Mouse (Mus musculus) embryonic facial prominence, embryonic 10.5 days (tissue): ENCODE measurements around the gene Got2. TPM values are rescaled to one million over a fixed set of nuclear protein-coding genes. Genes with fewer than 3 reads are reported as not detected.
A peak's percentile ranks its signal among the peaks of the same experiment; 100 is the strongest.
"Not testable (repeated sequence)": the region's sequence is repeated elsewhere in the genome, so short reads cannot be mapped to it uniquely, and the experiment has no call there.

Source experiments
- DNase-seq: peaks from one replicate; pipeline ENCODE4 v3.0.0-alpha.2; 2017; ENCODE audit warnings: low spot score
- H3K27ac ChIP-seq: fragments of 300-500 bp; sonication (generic); replicated peaks from 2 replicates; pipeline ENCODE4 v1.5.1; 2016; ENCODE audit warnings: mild to moderate bottlenecking
- H3K27me3 ChIP-seq: fragments of 300-500 bp; sonication (generic); replicated peaks from 2 replicates; pipeline ENCODE4 v1.6.1; 2016; ENCODE audit warnings: low read depth, mild to moderate bottlenecking; ENCODE audit not compliant: poor library complexity, severe bottlenecking
- H3K36me3 ChIP-seq: fragments of 300-500 bp; sonication (generic); replicated peaks from 2 replicates; pipeline ENCODE4 v1.6.1; 2016; ENCODE audit warnings: mild to moderate bottlenecking, moderate library complexity
- H3K4me1 ChIP-seq: fragments of 300-500 bp; sonication (generic); 2 replicates; pipeline ENCODE4 v1.6.1; 2016
- H3K4me3 ChIP-seq: fragments of 300-500 bp; sonication (generic); 2 replicates; pipeline ENCODE4 v1.5.1; 2016; ENCODE audit warnings: mild to moderate bottlenecking, moderate library complexity
- H3K9me3 ChIP-seq: fragments of 300-500 bp; sonication (generic); 2 replicates; pipeline ENCODE4 v1.6.1; 2016; ENCODE audit warnings: mild to moderate bottlenecking
- WGBS: fragments of 180-500 bp; shearing (Covaris S2); methylation state at CpG from one replicate; pipeline ENCODE4 v1.1.7; 2016; 5-methylcytosine and 5-hydroxymethylcytosine counted together
- polyA plus RNA-seq: library from polyadenylated mRNA; unstranded; fragments of >200 nt; fragmentation: Nextera tagmentation; extraction: Ambion mirVana; gene quantifications from 2 replicates; pipeline ENCODE4 v1.2.1, GENCODE M21; 2016

Got2 gene
- polyA plus RNA-seq, 1 experiment from 2014 or later: 183 TPM

- 78% methylated on average over 17 of the region's 17 CpGs for WGBS
Observed at GRCm38 (mm10) chr8:95886647-95887577, 1.4 kb downstream of the Got2 start.

DNA sequence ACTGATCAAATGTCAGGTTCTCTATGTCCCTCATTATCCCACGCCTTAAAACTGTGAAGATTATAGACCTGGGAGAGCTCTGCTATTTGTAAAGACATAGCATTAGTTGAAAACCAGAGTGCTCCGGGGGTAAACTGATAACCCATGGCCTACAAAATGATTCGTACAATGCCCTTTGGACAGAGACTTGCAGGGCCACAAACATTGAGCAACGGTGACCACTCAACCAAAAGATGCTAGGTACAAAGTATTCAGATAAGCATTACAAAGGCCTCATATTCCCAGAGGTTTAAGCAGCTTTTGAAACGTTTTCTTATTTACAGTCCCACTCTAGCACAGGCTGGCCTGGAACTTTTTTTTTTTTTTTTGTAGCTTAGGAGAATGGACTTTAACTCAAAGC, 2.4 kb downstream of the Got2 start:
- WGBS: 80% methylated on average over 5 of the region's 5 CpGs
- no peak for DNase-seq

More at GRCm38 (mm10) chr8:95886647-95887577, 1.4 kb downstream of the Got2 start:
- Histone ChIP-seq H3K9me3 (no peaks in the 10 kb centered on the region), H3K27me3 (no peaks in the 10 kb centered on the region), H3K4me1 (peaks cover 27% of the 10 kb centered on the region), H3K4me3 (peak overlapping the region; percentile 97), H3K36me3 (peaks cover 12% of the 10 kb centered on the region; the same call in 1 of the 2 replicates), H3K27ac (peak overlapping the region; percentile 92)
- no peak for DNase-seq

GRCm38 (mm10) chr8:95885271-95885841, 3.0 kb downstream of the Got2 start:
- peaks cover 16% of the 10 kb centered on the region; the same call in 1 of the 2 replicates for H3K36me3 ChIP-seq
- DNase-seq: no peak

More for the DNA sequence above, 2.4 kb downstream of the Got2 start:
- Histone ChIP-seq H3K27me3 (no peaks in the 10 kb centered on the region), H3K36me3 (peaks cover 16% of the 10 kb centered on the region; the same call in 1 of the 2 replicates), H3K9me3 (no peaks in the 10 kb centered on the region), H3K27ac (no peak overlapping the region), H3K4me1 (peaks cover 27% of the 10 kb centered on the region), H3K4me3 (no peak overlapping the region)

GRCm38 (mm10) chr8:95884491-95884890, 3.9 kb downstream of the Got2 start:
- H3K27me3 ChIP-seq: no peaks in the 10 kb centered on the region
- 85% methylated on average over 12 of the region's 12 CpGs for WGBS

More at GRCm38 (mm10) chr8:95885271-95885841, 3.0 kb downstream of the Got2 start:
- Histone ChIP-seq H3K27ac (no peak overlapping the region), H3K27me3 (no peaks in the 10 kb centered on the region), H3K4me1 (peaks cover 27% of the 10 kb centered on the region), H3K4me3 (no peak overlapping the region), H3K9me3 (no peaks in the 10 kb centered on the region)
- WGBS: 74% methylated on average over 5 of the region's 5 CpGs

DNA sequence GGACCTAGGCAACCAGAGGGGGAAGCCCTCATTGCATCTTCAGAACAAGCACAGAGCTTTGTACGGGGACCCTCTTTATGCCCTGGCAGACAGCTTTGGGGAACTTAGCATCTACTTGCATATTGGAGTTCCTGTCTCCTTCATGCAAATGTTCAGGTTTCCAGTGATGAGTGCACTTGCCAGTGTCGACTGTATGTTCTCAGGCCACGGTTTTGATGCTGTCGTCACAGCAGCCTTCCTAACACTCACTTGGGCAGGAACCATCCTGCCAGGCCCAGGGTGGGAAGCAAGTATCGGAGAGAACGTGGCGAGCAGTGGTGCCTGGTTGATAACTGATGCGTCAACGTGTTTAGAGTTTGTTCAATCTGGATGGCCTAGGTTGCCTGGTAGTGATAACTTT, 6.2 kb downstream of the Got2 start:
- Histone ChIP-seq H3K4me3 (no peak overlapping the region), H3K9me3 (no peaks in the 10 kb centered on the region), H3K27ac (no peak overlapping the region), H3K27me3 (no peaks in the 10 kb centered on the region), H3K4me1 (peaks cover 28% of the 10 kb centered on the region), H3K36me3 (peaks cover 31% of the 10 kb centered on the region)
- 92% methylated on average over 9 of the region's 9 CpGs for WGBS
- no peak for DNase-seq

More at GRCm38 (mm10) chr8:95884491-95884890, 3.9 kb downstream of the Got2 start:
- Histone ChIP-seq H3K36me3 (peaks cover 19% of the 10 kb centered on the region; the same call in 1 of the 2 replicates), H3K27ac (no peak overlapping the region), H3K4me3 (no peak overlapping the region), H3K4me1 (peaks cover 27% of the 10 kb centered on the region), H3K9me3 (no peaks in the 10 kb centered on the region)
- DNase-seq: no peak

DNA sequence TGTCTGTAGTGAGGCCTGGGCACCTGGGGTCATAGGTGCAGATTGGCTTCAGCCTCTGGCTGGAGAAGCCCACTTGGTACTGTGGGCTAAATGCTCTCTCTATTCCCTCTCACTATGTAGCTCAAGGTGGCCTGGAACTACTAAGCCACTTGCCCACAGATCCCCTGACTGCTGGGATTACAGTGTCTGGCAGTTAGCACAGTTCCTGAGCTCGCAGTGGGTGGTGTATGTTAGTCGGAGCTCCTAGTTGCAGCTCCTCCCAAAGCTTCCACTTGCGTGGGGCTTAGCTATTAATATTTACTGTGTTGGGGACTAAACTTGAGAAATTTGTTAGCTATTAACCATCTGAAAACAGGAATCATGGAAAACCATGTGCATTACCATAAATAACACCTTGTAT, 6.8 kb downstream of the Got2 start:
- DNase-seq: no peak
- H3K9me3 ChIP-seq: no peaks in the 10 kb centered on the region
- WGBS: 87% methylated on average over 3 of the region's 3 CpGs
- no peak overlapping the region for H3K4me3 ChIP-seq
- H3K27me3 ChIP-seq: no peaks in the 10 kb centered on the region
- H3K36me3 ChIP-seq: peaks cover 37% of the 10 kb centered on the region
- H3K27ac ChIP-seq: no peak overlapping the region
- peaks cover 22% of the 10 kb centered on the region for H3K4me1 ChIP-seq

DNA sequence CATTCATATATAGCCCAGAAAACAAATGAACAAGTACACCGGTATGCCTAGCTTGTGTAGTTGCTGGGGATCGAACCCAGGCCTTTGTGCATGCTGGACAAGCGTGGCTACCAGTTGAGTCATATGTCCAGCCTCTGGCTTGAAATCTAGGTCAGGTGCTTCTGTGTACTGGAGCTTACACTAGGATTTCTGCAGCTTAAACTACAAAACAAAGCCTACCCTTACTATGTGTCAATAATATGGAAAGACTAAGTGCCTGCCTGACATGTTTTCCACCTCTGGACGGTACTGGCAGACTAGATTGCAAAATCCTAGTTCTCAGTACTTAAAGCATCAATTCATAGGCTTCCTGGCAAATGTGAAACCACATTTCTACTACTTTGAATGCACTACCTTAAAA, 8.5 kb downstream of the Got2 start:
- H3K4me1 ChIP-seq: peaks cover 10% of the 10 kb centered on the region
- 89% methylated on average over 4 of the region's 4 CpGs for WGBS
- no peak for DNase-seq
- H3K4me3 ChIP-seq: no peak overlapping the region
- H3K27me3 ChIP-seq: no peaks in the 10 kb centered on the region
- H3K36me3 ChIP-seq: peaks cover 55% of the 10 kb centered on the region
- peaks cover 3% of the 10 kb centered on the region; the same call in 1 of the 2 replicates for H3K9me3 ChIP-seq
- H3K27ac ChIP-seq: no peak overlapping the region

DNA sequence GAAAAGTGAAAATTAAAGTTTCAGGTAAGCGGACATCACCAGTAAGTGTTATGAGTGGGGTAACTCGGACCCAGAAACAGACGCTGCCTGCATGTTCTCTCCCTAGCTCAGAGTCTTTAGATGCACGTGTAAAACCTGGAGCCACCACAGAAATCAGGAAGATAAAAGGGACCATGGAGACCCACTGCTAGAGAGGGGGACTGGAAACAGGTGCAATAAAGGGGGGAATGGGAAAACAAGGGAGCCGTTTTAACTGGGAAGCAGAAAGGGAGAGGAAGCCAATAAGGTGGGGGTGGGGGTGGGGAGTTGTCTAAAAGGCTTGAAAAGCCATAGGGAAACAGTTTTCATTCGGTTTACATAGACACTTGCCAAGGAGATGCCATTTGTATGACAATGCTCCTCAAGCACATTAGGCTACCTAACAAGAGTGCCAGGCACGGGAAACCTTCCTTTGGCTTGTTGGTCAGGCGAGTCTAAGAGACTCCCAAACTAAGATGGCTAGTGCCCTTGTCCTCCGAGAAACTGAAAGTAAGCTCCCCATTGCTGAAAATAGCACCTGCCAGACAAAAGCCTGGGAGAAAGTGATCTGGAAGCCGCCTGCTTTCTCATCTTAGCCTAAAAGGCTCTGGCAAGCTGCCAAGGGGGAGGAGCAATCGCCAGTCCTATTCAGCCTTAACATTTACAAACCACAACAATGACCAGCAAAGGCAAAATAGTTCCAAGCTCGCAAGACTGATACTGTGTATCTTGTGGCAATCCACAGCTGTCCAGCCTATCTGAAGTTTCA, 10.0 kb downstream of the Got2 start:
- Histone ChIP-seq H3K4me1 (peaks cover 5% of the 10 kb centered on the region), H3K27me3 (no peaks in the 10 kb centered on the region), H3K36me3 (peaks cover 67% of the 10 kb centered on the region), H3K27ac (no peak overlapping the region), H3K9me3 (peaks cover 3% of the 10 kb centered on the region; the same call in 1 of the 2 replicates), H3K4me3 (no peak overlapping the region)
- WGBS: 75% methylated on average over 12 of the region's 12 CpGs
- peak; percentile 24 for DNase-seq

DNA sequence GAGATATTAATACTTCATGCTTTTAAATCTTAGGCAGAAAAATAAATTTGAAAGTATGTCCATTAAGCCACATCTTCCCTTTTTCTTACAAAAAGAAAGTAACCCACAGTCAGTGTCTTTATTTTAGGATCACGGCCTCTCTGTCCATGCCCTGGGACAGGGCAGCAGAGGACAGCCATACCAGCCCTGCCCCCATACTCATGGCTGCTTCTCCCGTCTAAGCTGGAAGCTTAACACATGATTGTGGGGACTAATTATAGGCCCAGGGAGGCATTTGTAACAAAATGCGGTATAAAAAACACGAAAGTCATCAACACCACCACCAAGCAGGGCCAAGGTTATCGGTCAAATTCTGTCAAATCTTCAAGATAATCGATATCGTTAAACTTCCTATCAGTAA, 13.1 kb downstream of the Got2 start:
- peaks cover 85% of the 10 kb centered on the region for H3K36me3 ChIP-seq
- WGBS: 94% methylated on average over 7 of the region's 7 CpGs

DNA sequence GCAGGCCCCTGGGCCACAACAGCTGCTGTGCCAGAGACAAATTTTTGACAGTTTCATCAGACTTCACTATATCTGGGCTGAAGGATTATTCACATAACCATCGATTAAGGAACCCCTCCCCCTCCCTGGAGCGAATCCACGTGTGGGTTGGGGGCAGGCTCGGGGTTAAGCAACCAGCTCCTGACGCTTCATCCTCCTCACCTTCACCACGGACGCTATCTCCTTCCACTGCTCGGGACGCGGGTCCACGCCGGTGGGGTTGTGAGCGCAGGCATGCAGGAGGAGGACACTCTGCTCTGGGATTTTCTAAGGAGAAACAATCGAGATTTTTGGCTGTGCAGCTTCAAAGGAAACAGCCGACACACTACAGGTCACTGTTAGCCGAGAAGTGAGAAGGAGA, 16.7 kb downstream of the Got2 start:
- Histone ChIP-seq H3K36me3 (peaks cover 100% of the 10 kb centered on the region), H3K27ac (no peak overlapping the region), H3K27me3 (no peaks in the 10 kb centered on the region), H3K4me3 (no peak overlapping the region), H3K9me3 (peaks cover 3% of the 10 kb centered on the region; the same call in 1 of the 2 replicates), H3K4me1 (no peaks in the 10 kb centered on the region)
- DNase-seq: no peak
- WGBS: 94% methylated on average over 16 of the region's 16 CpGs

More for the DNA sequence above, 13.1 kb downstream of the Got2 start:
- Histone ChIP-seq H3K4me3 (no peak overlapping the region), H3K4me1 (peaks cover 5% of the 10 kb centered on the region), H3K9me3 (peaks cover 3% of the 10 kb centered on the region; the same call in 1 of the 2 replicates), H3K27ac (no peak overlapping the region), H3K27me3 (no peaks in the 10 kb centered on the region)
- DNase-seq: no peak

DNA sequence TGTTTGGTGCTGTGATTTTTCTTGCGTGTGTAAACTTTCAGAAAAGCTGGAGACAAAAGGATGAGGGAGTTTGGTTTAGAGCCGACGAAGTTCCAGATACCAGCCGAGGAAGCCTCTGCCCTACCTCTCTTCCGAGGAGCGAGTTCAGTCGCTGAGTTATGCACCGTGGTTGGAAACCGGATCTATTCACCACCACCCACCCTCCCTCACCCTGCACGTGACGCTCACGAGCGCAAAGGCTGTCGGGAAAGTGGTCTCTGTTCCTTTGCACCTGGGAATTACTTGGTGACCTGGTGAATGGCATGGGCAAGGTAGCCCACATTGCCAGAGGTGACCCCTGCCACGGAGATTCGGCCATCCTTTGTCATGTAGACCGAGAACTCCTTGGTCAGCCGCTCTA, 23.5 kb downstream of the Got2 start:
- H3K9me3 ChIP-seq, H3K27ac ChIP-seq, DNase-seq, H3K4me1 ChIP-seq, H3K27me3 ChIP-seq, H3K4me3 ChIP-seq: not testable (repeated sequence)
- H3K36me3 ChIP-seq: peaks cover 71% of the 10 kb centered on the region
- WGBS: 97% methylated on average over 18 of the region's 18 CpGs

GRCm38 (mm10) chr8:95863761-95864440, 24.4 kb downstream of the Got2 start:
- not testable (repeated sequence) for DNase-seq, H3K4me1 ChIP-seq, H3K27me3 ChIP-seq, H3K9me3 ChIP-seq, H3K4me3 ChIP-seq, H3K27ac ChIP-seq
- 86% methylated on average over 11 of the region's 11 CpGs for WGBS
- peaks cover 61% of the 10 kb centered on the region for H3K36me3 ChIP-seq
